Mouse (Mus musculus): ENCODE data around the gene Hoxb5. TPM values are rescaled to one million over a fixed set of nuclear protein-coding genes. Genes with fewer than 3 reads are reported as not detected.

Gene Hoxb5
- polyA plus RNA-seq, 1 experiment = not detected

- H3K4me1 ChIP-seq (ENCODE audit: control insufficient read depth, insufficient read depth, low read length) = peaks cover 3% of the 10 kb centered on the region
- no peak overlapping the region for H3K4me3 ChIP-seq (ENCODE audit: insufficient read depth, low read length)
- TF ChIP-seq CTCF (IDR thresholded peaks at IDR 0.05; ENCODE audit: low read depth, low read length) (no peak), POLR2A (IDR thresholded peaks at IDR 0.05; ENCODE audit: borderline replicate concordance, low read depth, low read length) (no peak)
- H3K27ac ChIP-seq (ENCODE audit: insufficient read depth, low read depth, low read length) = no peak overlapping the region
Measured at GRCm38 (mm10) chr11:96324125-96324524, 21.0 kb downstream of the Hoxb5 start.

- no peak for TF ChIP-seq POLR2A (IDR thresholded peaks at IDR 0.05; ENCODE audit: borderline replicate concordance, low read depth, low read length)
- no peak for TF ChIP-seq CTCF (IDR thresholded peaks at IDR 0.05; ENCODE audit: low read depth, low read length)
- Histone ChIP-seq H3K4me1 (ENCODE audit: control insufficient read depth, insufficient read depth, low read length) (no peaks in the 10 kb centered on the region), H3K4me3 (ENCODE audit: insufficient read depth, low read length) (no peak overlapping the region), H3K27ac (ENCODE audit: insufficient read depth, low read depth, low read length) (no peak overlapping the region)
Measured at GRCm38 (mm10) chr11:96324965-96325364, 21.8 kb downstream of the Hoxb5 start.

GRCm38 (mm10) chr11:96325747-96326212 is 22.6 kb downstream of the Hoxb5 start:
- Histone ChIP-seq H3K27ac (ENCODE audit: insufficient read depth, low read depth, low read length) (no peak overlapping the region), H3K4me3 (ENCODE audit: insufficient read depth, low read length) (no peak overlapping the region), H3K4me1 (ENCODE audit: control insufficient read depth, insufficient read depth, low read length) (no peaks in the 10 kb centered on the region)
- TF ChIP-seq CTCF (IDR thresholded peaks at IDR 0.05; ENCODE audit: low read depth, low read length) (no peak), POLR2A (IDR thresholded peaks at IDR 0.05; ENCODE audit: borderline replicate concordance, low read depth, low read length) (no peak)

- no peak overlapping the region for H3K27ac ChIP-seq (ENCODE audit: insufficient read depth, low read depth, low read length)
- no peak for TF ChIP-seq CTCF (IDR thresholded peaks at IDR 0.05; ENCODE audit: low read depth, low read length)
- no peak for TF ChIP-seq POLR2A (IDR thresholded peaks at IDR 0.05; ENCODE audit: borderline replicate concordance, low read depth, low read length)
Measured at GRCm38 (mm10) chr11:96326705-96327104, 23.6 kb downstream of the Hoxb5 start.

GRCm38 (mm10) chr11:96327122-96327521 is 24.0 kb downstream of the Hoxb5 start:
- Histone ChIP-seq H3K27ac (ENCODE audit: insufficient read depth, low read depth, low read length) (no peak overlapping the region), H3K4me1 (ENCODE audit: control insufficient read depth, insufficient read depth, low read length) (no peaks in the 10 kb centered on the region), H3K4me3 (ENCODE audit: insufficient read depth, low read length) (no peak overlapping the region)
- no peak for TF ChIP-seq CTCF (IDR thresholded peaks at IDR 0.05; ENCODE audit: low read depth, low read length)
- no peak for TF ChIP-seq POLR2A (IDR thresholded peaks at IDR 0.05; ENCODE audit: borderline replicate concordance, low read depth, low read length)

More at GRCm38 (mm10) chr11:96326705-96327104, 23.6 kb downstream of the Hoxb5 start:
- Histone ChIP-seq H3K4me3 (ENCODE audit: insufficient read depth, low read length) (no peak overlapping the region), H3K4me1 (ENCODE audit: control insufficient read depth, insufficient read depth, low read length) (no peaks in the 10 kb centered on the region)

GRCm38 (mm10) chr11:96327750-96328149 is 24.6 kb downstream of the Hoxb5 start:
- Histone ChIP-seq H3K4me1 (ENCODE audit: control insufficient read depth, insufficient read depth, low read length) (no peaks in the 10 kb centered on the region), H3K4me3 (ENCODE audit: insufficient read depth, low read length) (no peak overlapping the region), H3K27ac (ENCODE audit: insufficient read depth, low read depth, low read length) (no peak overlapping the region)
- no peak for TF ChIP-seq CTCF (IDR thresholded peaks at IDR 0.05; ENCODE audit: low read depth, low read length)
- TF ChIP-seq POLR2A (IDR thresholded peaks at IDR 0.05; ENCODE audit: borderline replicate concordance, low read depth, low read length) = no peak

GRCm38 (mm10) chr11:96328605-96329004 is 25.5 kb downstream of the Hoxb5 start:
- H3K27ac ChIP-seq (ENCODE audit: insufficient read depth, low read depth, low read length) = no peak overlapping the region
- no peaks in the 10 kb centered on the region for H3K4me1 ChIP-seq (ENCODE audit: control insufficient read depth, insufficient read depth, low read length)
- TF ChIP-seq POLR2A (IDR thresholded peaks at IDR 0.05; ENCODE audit: borderline replicate concordance, low read depth, low read length) = no peak
- TF ChIP-seq CTCF (IDR thresholded peaks at IDR 0.05; ENCODE audit: low read depth, low read length) = no peak
- H3K4me3 ChIP-seq (ENCODE audit: insufficient read depth, low read length) = no peak overlapping the region

- Histone ChIP-seq H3K4me3 (ENCODE audit: insufficient read depth, low read length) (no peak overlapping the region), H3K27ac (ENCODE audit: insufficient read depth, low read depth, low read length) (no peak overlapping the region), H3K4me1 (ENCODE audit: control insufficient read depth, insufficient read depth, low read length) (no peaks in the 10 kb centered on the region)
- TF ChIP-seq CTCF (IDR thresholded peaks at IDR 0.05; ENCODE audit: low read depth, low read length) = no peak
- TF ChIP-seq POLR2A (IDR thresholded peaks at IDR 0.05; ENCODE audit: borderline replicate concordance, low read depth, low read length) = no peak
Measured at GRCm38 (mm10) chr11:96332105-96332504, 29.0 kb downstream of the Hoxb5 start.

GRCm38 (mm10) chr11:96332618-96333032 is 29.5 kb downstream of the Hoxb5 start:
- TF ChIP-seq CTCF (IDR thresholded peaks at IDR 0.05; ENCODE audit: low read depth, low read length) (no peak), POLR2A (IDR thresholded peaks at IDR 0.05; ENCODE audit: borderline replicate concordance, low read depth, low read length) (no peak)
- no peak overlapping the region for H3K27ac ChIP-seq (ENCODE audit: insufficient read depth, low read depth, low read length)
- no peaks in the 10 kb centered on the region for H3K4me1 ChIP-seq (ENCODE audit: control insufficient read depth, insufficient read depth, low read length)
- no peak overlapping the region for H3K4me3 ChIP-seq (ENCODE audit: insufficient read depth, low read length)

- H3K27ac ChIP-seq (ENCODE audit: insufficient read depth, low read depth, low read length) = no peak overlapping the region
- H3K4me3 ChIP-seq (ENCODE audit: insufficient read depth, low read length) = no peak overlapping the region
- TF ChIP-seq POLR2A (IDR thresholded peaks at IDR 0.05; ENCODE audit: borderline replicate concordance, low read depth, low read length) = no peak
- no peaks in the 10 kb centered on the region for H3K4me1 ChIP-seq (ENCODE audit: control insufficient read depth, insufficient read depth, low read length)
Measured at GRCm38 (mm10) chr11:96333241-96334001, 30.3 kb downstream of the Hoxb5 start.
